Mouse (Mus musculus): ENCODE measurements around the gene Trim66. TPM values are rescaled to one million over a fixed set of nuclear protein-coding genes. Genes with fewer than 3 reads are reported as not detected.

The Trim66 gene
- polyA plus RNA-seq (2012; rRNA removed; ENCODE audit: low replicate concordance), result 0.17 and 0.19 TPM in 2 replicates

GRCm38 (mm10) chr7:109508034-109508433 is at the start of gene Trim66:
Gene Trim66, minus strand, starts transcription at chr7:109508134.

GRCm38 (mm10) chr7:109518838-109519696 is 11.1 kb upstream of the Trim66 start, which contains the start of gene Rpl27a:
Gene Rpl27a, plus strand, starts transcription at chr7:109519147.

DNA sequence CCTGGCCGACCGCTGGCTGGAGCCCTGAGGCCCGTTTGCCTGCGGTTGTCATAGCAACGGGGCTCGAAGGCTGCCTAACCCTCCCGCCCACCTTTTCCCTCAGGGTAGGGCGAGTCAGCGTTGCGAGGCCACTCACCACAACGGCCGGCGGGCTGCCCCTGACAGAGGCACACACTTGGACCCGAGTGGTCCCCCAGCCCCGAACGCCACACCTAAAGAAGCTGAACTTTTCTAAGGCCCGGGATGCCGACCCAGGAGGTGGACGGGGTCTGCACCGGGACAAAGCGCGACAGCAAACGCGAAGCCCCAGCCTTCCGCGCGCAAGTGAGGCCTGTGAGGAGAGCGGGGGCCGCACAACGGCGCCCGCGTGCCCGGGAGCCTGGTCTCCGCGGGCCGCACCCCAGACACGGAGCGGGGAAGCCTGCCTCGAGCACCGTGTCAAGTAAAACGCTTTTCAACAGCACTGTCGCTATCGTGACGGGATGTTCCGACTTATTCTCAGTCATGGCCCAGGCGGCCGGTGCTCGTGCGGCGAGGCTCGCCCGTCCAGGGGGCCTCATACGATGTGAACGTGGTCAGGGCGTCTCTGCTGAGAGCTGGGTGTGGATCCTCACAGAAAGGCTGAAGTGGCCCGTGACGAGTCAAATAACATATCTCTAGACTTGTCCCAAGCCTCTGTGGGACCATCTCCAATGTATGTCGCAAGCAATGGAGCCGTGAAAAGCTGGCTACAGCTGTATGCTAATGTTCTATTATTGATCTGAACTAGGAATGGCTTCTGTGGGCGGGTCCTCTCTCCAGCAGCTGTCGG is 68.9 kb downstream of the Trim66 start, which contains the start of gene Stk33:
TSS of gene Stk33 (minus strand) at position 301 of the 811 bp plus-strand sequence.

Other genes starting within 250 kb of the Trim66 start
- gene Stk33, start 69.1 kb downstream of the Trim66 start, polyA plus RNA-seq (2012; rRNA removed; ENCODE audit: low replicate concordance), result 0.46 TPM in 1 of 2 replicates, not detected in the other
- 212 and 563 TPM in 2 replicates for gene Rpl27a, start 11.0 kb upstream of the Trim66 start, polyA plus RNA-seq (2012; rRNA removed; ENCODE audit: low replicate concordance)
- 37.5 and 56.1 TPM in 2 replicates for gene St5, start 195.5 kb upstream of the Trim66 start, polyA plus RNA-seq (2012; rRNA removed; ENCODE audit: low replicate concordance)
- 15.6 and 16.3 TPM in 2 replicates for gene Akip1, start 195.6 kb upstream of the Trim66 start, polyA plus RNA-seq (2012; rRNA removed; ENCODE audit: low replicate concordance)
- not detected in 2 replicates for gene BC051019, start 215.7 kb upstream of the Trim66 start, polyA plus RNA-seq (2012; rRNA removed; ENCODE audit: low replicate concordance)
- gene Ascl3, start 223.6 kb upstream of the Trim66 start, polyA plus RNA-seq (2012; rRNA removed; ENCODE audit: low replicate concordance), result 0.19 and 0.73 TPM in 2 replicates
- gene Tmem9b, start 244.7 kb upstream of the Trim66 start, polyA plus RNA-seq (2012; rRNA removed; ENCODE audit: low replicate concordance), result 48.6 and 49.0 TPM in 2 replicates